Mouse (Mus musculus): ENCODE measurements at regions not wholly inside any gene's neighbourhood (a gene's known extent, or its start where the extent isn't known, plus 50 kb on each side); places are given as distances from the start of the nearest gene placed in this dataset.
A peak's percentile ranks its signal among the peaks of the same experiment; 100 is the strongest.

GRCm38 (mm10) chr17:48738708-48739107 lies 193.5 kb upstream of the Lrfn2 start:
- no peak for TF ChIP-seq CTCF (IDR thresholded peaks at IDR 0.05; ENCODE audit: low read depth)
- Histone ChIP-seq H3K4me1 (ENCODE audit: insufficient read depth) (no peaks in the 10 kb centered on the region), H3K4me2 (ENCODE audit: low read depth) (no peak overlapping the region), H3K36me3 (ENCODE audit: insufficient read depth) (no peaks in the 10 kb centered on the region), H3K27ac (ENCODE audit: low read depth, low read length) (no peak overlapping the region), H3K4me3 (ENCODE audit: low read depth, low read length) (no peak overlapping the region), H3K27me3 (ENCODE audit: insufficient read depth, low read length) (no peaks in the 10 kb centered on the region), H3K9ac (no peak overlapping the region), H3K9me3 (ENCODE audit: low read length) (no peaks in the 10 kb centered on the region)
- 88% methylated on average over 5 of the region's 5 CpGs for WGBS
- ATAC-seq (no peak), DNase-seq (no peak)

- no peak for ATAC-seq
- no peaks in the 10 kb centered on the region for H3K9me3 ChIP-seq (ENCODE audit: low read length)
- H3K4me1 ChIP-seq (ENCODE audit: insufficient read depth): no peaks in the 10 kb centered on the region
- H3K4me3 ChIP-seq (ENCODE audit: low read depth, low read length): no peak overlapping the region
- 19% methylated on average over 13 of the region's 13 CpGs for WGBS
- H3K36me3 ChIP-seq (ENCODE audit: insufficient read depth): no peaks in the 10 kb centered on the region
- H3K27ac ChIP-seq (ENCODE audit: low read depth, low read length): no peak overlapping the region
- H3K4me2 ChIP-seq (ENCODE audit: low read depth): no peak overlapping the region
- peak; percentile 10 for DNase-seq
- H3K9ac ChIP-seq: no peak overlapping the region
- H3K27me3 ChIP-seq (ENCODE audit: insufficient read depth, low read length): no peaks in the 10 kb centered on the region
- no peak for TF ChIP-seq CTCF (IDR thresholded peaks at IDR 0.05; ENCODE audit: low read depth)
Observed at GRCm38 (mm10) chr17:48742769-48743405, 189.3 kb upstream of the Lrfn2 start.

- Histone ChIP-seq H3K36me3 (ENCODE audit: insufficient read depth) (no peaks in the 10 kb centered on the region), H3K4me1 (ENCODE audit: insufficient read depth) (peaks cover 18% of the 10 kb centered on the region), H3K9ac (no peak overlapping the region), H3K27me3 (ENCODE audit: insufficient read depth, low read length) (no peaks in the 10 kb centered on the region), H3K9me3 (ENCODE audit: low read length) (no peaks in the 10 kb centered on the region), H3K27ac (ENCODE audit: low read depth, low read length) (no peak overlapping the region), H3K4me2 (ENCODE audit: low read depth) (no peak overlapping the region), H3K4me3 (ENCODE audit: low read depth, low read length) (no peak overlapping the region)
- no peak for ATAC-seq
- WGBS: 98% methylated on average over 2 of the region's 2 CpGs
- no peak for TF ChIP-seq CTCF (IDR thresholded peaks at IDR 0.05; ENCODE audit: low read depth)
- no peak for DNase-seq
Observed at GRCm38 (mm10) chr17:48770099-48770498, 162.1 kb upstream of the Lrfn2 start.

GRCm38 (mm10) chr17:48771721-48772320 lies 160.4 kb upstream of the Lrfn2 start:
- Histone ChIP-seq H3K36me3 (ENCODE audit: insufficient read depth) (no peaks in the 10 kb centered on the region), H3K4me2 (ENCODE audit: low read depth) (no peak overlapping the region), H3K27me3 (ENCODE audit: insufficient read depth, low read length) (no peaks in the 10 kb centered on the region), H3K4me1 (ENCODE audit: insufficient read depth) (peaks cover 18% of the 10 kb centered on the region), H3K4me3 (ENCODE audit: low read depth, low read length) (no peak overlapping the region), H3K9me3 (ENCODE audit: low read length) (no peaks in the 10 kb centered on the region), H3K27ac (ENCODE audit: low read depth, low read length) (peak overlapping the region; percentile 58), H3K9ac (no peak overlapping the region)
- ATAC-seq (peak; percentile 61), DNase-seq (peak; percentile 64)
- WGBS: 24% methylated on average over 13 of the region's 13 CpGs
- no peak for TF ChIP-seq CTCF (IDR thresholded peaks at IDR 0.05; ENCODE audit: low read depth)

GRCm38 (mm10) chr17:48774172-48774890 lies 157.8 kb upstream of the Lrfn2 start:
- 25% methylated on average over 15 of the region's 15 CpGs for WGBS
- no peak overlapping the region; the same call in 1 of the 2 replicates for H3K9ac ChIP-seq
- no peak overlapping the region for H3K27ac ChIP-seq (ENCODE audit: low read depth, low read length)
- H3K9me3 ChIP-seq (ENCODE audit: low read length): no peaks in the 10 kb centered on the region
- H3K36me3 ChIP-seq (ENCODE audit: insufficient read depth): no peaks in the 10 kb centered on the region
- ATAC-seq: 0 out of 2 replicates have a peak, but pooled peaks have one; percentile 16
- H3K4me2 ChIP-seq (ENCODE audit: low read depth): no peak overlapping the region
- no peak for TF ChIP-seq CTCF (IDR thresholded peaks at IDR 0.05; ENCODE audit: low read depth)
- H3K27me3 ChIP-seq (ENCODE audit: insufficient read depth, low read length): no peaks in the 10 kb centered on the region
- peak; percentile 42 for DNase-seq
- peaks cover 18% of the 10 kb centered on the region for H3K4me1 ChIP-seq (ENCODE audit: insufficient read depth)
- no peak overlapping the region for H3K4me3 ChIP-seq (ENCODE audit: low read depth, low read length)

GRCm38 (mm10) chr17:48775479-48775878 lies 156.7 kb upstream of the Lrfn2 start:
- H3K4me3 ChIP-seq (ENCODE audit: low read depth, low read length): no peak overlapping the region
- no peaks in the 10 kb centered on the region for H3K9me3 ChIP-seq (ENCODE audit: low read length)
- 0 out of 2 replicates have a peak overlapping the region, but pooled peaks have one; percentile 15 for H3K27ac ChIP-seq (ENCODE audit: low read depth, low read length)
- 76% methylated on average over 5 of the region's 5 CpGs for WGBS
- H3K4me2 ChIP-seq (ENCODE audit: low read depth): no peak overlapping the region
- DNase-seq (no peak), ATAC-seq (no peak)
- peaks cover 18% of the 10 kb centered on the region for H3K4me1 ChIP-seq (ENCODE audit: insufficient read depth)
- no peak overlapping the region for H3K9ac ChIP-seq
- H3K36me3 ChIP-seq (ENCODE audit: insufficient read depth): no peaks in the 10 kb centered on the region
- H3K27me3 ChIP-seq (ENCODE audit: insufficient read depth, low read length): no peaks in the 10 kb centered on the region
- TF ChIP-seq CTCF (IDR thresholded peaks at IDR 0.05; ENCODE audit: low read depth): no peak

GRCm38 (mm10) chr17:48776502-48776902 lies 155.7 kb upstream of the Lrfn2 start:
- H3K27me3 ChIP-seq (ENCODE audit: insufficient read depth, low read length): no peaks in the 10 kb centered on the region
- peaks cover 16% of the 10 kb centered on the region for H3K4me1 ChIP-seq (ENCODE audit: insufficient read depth)
- H3K4me3 ChIP-seq (ENCODE audit: low read depth, low read length): no peak overlapping the region
- no peaks in the 10 kb centered on the region for H3K36me3 ChIP-seq (ENCODE audit: insufficient read depth)
- DNase-seq (peak; percentile 52), ATAC-seq (peak; percentile 42; the same call in 1 of the 2 replicates)
- WGBS: 12% methylated on average over 2 of the region's 2 CpGs
- no peak overlapping the region for H3K4me2 ChIP-seq (ENCODE audit: low read depth)
- no peaks in the 10 kb centered on the region for H3K9me3 ChIP-seq (ENCODE audit: low read length)
- H3K9ac ChIP-seq: 0 out of 2 replicates have a peak overlapping the region, but pooled peaks have one; percentile 7
- peak overlapping the region; percentile 68 for H3K27ac ChIP-seq (ENCODE audit: low read depth, low read length)
- TF ChIP-seq CTCF (IDR thresholded peaks at IDR 0.05; ENCODE audit: low read depth): no peak
